Mouse (Mus musculus) kidney, adult 2 months (tissue): Measurements from ENCODE around the gene Atg5. TPM values are rescaled to one million over a fixed set of nuclear protein-coding genes. Genes with fewer than 3 reads are reported as not detected.

ENCODE experiments used
- DNase-seq: peaks from one replicate; pipeline ENCODE4 v3.0.0; 2021
- H3K27ac ChIP-seq: fragments of 200-500 bp; 2 replicates; pipeline ENCODE4 v1.5.1; 2012; ENCODE audit warnings: low read depth, low read length, control low read depth, inconsistent platforms; ENCODE audit not compliant: insufficient read depth
- H3K27me3 ChIP-seq: fragments of 200-500 bp; replicated peaks from 2 replicates; pipeline ENCODE4 v1.6.1; 2012; ENCODE audit warnings: mild to moderate bottlenecking, moderate library complexity, low read length, inconsistent platforms; ENCODE audit not compliant: control insufficient read depth, insufficient read depth
- H3K36me3 ChIP-seq: fragments of 200-500 bp; 2 replicates; pipeline ENCODE4 v1.6.1; 2012; ENCODE audit warnings: mild to moderate bottlenecking, moderate library complexity, low read length, inconsistent platforms; ENCODE audit not compliant: control insufficient read depth, insufficient read depth
- H3K4me1 ChIP-seq: fragments of 200-500 bp; 2 replicates; pipeline ENCODE4 v1.6.1; 2011; ENCODE audit warnings: low read length; ENCODE audit not compliant: control insufficient read depth, insufficient read depth
- H3K4me3 ChIP-seq: fragments of 200-500 bp; 2 replicates; pipeline ENCODE4 v1.5.1; 2011; ENCODE audit warnings: mild to moderate bottlenecking, low read depth, low read length, control low read depth; ENCODE audit not compliant: insufficient read depth
- CTCF ChIP-seq: fragments of 200-500 bp; conservative IDR thresholded peaks from 2 replicates; pipeline ENCODE4 v1.5.1; 2011; ENCODE audit warnings: low read depth, mild to moderate bottlenecking, control low read depth, low read length, moderate library complexity, mixed read lengths; ENCODE audit not compliant: insufficient read depth, insufficient read length
- POLR2A ChIP-seq: fragments of 200-500 bp; IDR thresholded peaks from one replicate; pipeline ENCODE4 v1.6.1; 2011; ENCODE audit warnings: low read depth, low read length, control low read depth
- WGBS: fragments of 180-500 bp; shearing (Covaris S2); methylation state at CpG from one replicate; pipeline ENCODE4 v1.1.7; 2018; 5-methylcytosine and 5-hydroxymethylcytosine counted together
- polyA plus RNA-seq: library from polyadenylated mRNA; depleted of rRNA; stranded (reverse); fragments of >200 nt; gene quantifications from 2 replicates; pipeline ENCODE4 v1.2.3, GENCODE M21; 2012

Atg5 gene
- polyA plus RNA-seq, 1 experiment = 13.5 TPM

DNA sequence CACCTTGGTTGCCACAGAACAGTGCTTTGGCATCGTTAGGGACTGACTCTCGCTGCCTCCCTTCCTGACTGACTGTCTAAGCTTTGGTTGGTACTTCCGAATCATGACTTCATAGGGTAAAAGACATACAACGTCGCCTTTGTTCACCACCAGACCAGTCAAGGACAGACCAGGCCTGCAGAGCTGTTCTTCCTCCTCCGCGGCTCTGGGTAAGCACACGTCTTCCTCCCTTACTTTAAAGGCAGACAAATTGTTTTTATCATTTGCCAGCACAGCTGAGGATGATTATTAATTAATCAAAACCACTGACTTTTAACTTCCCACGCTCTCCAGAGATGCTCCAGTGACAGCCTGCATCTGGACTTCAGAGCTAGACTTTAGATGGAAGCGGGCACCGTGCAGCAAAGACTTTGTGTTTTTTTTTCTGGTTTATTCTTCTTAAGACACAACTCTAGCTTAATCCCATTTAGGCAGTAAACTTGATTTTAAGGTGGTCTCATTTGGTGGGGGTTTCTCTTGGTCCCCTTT lies 120.6 kb downstream of the Atg5 start:
- TF ChIP-seq POLR2A (no peak), CTCF (no peak)
- WGBS = 68% methylated on average over 11 of the region's 11 CpGs

DNA sequence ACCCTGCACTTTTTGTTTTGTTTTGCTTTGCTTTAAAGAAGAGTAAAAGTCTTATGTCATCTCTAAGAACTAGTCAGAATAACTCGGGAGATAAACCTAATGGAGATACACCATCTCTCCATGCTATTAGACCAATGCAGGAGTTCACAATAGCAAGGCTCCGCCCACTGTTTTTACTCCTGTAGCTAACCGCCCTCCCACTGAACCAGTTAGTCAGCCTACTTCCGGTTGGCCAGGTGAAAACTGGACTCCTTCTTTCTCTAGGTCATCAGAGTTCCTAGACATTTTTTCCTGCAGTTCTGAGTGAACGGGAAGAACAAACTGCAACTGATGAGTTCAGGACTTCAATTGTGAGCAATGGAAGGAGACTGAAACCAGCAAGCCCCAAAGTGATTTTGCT lies 122.1 kb downstream of the Atg5 start:
- H3K27me3 ChIP-seq = no peaks in the 10 kb centered on the region
- H3K27ac ChIP-seq = no peak overlapping the region
- H3K4me3 ChIP-seq = no peak overlapping the region
- no peaks in the 10 kb centered on the region for H3K36me3 ChIP-seq
- DNase-seq = no peak
- 72% methylated on average over 5 of the region's 5 CpGs for WGBS
- TF ChIP-seq POLR2A = no peak
- TF ChIP-seq CTCF = no peak
- H3K4me1 ChIP-seq = no peaks in the 10 kb centered on the region

More for the DNA sequence above, 120.6 kb downstream of the Atg5 start:
- Histone ChIP-seq H3K27me3 (no peaks in the 10 kb centered on the region), H3K36me3 (no peaks in the 10 kb centered on the region), H3K4me3 (no peak overlapping the region), H3K4me1 (no peaks in the 10 kb centered on the region), H3K27ac (no peak overlapping the region)
- no peak for DNase-seq

DNA sequence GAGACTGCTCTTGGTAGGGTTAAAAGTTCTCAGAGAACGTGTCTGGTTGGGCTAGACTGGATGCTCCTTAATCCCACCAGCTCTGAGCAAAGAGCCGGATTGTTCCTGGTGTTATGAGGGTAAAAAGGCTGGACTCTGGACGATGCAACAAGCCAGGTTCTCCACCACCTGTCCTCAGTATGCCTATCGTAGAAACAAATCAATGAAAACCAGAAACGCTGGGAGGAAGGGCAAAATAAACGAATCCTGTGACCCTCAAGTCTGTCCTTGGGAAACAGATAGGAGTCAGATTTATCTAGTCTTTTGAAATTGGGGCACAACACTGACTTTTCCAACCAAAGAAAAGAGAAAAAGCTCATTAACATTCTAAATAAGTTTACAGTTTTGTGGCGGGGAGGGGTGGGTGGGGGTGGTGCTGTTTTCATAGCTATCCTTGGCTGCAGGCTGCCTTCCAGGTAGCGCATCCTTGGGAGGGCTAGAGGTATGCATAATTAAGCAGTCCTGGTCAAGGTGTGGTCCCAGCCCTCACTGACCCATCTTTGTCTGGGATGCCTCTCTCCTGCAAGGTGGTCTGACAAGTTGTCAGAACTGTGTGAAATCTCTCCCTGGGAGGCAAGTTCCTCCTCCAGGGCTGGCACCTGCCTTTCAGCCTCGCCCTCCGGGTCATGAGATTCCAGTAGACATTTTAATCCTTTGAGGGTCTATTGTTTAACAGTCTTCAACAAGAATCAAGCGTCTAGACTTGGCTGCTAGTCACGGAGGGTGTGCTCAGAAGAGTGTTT lies 123.5 kb downstream of the Atg5 start:
- H3K27me3 ChIP-seq = no peaks in the 10 kb centered on the region
- H3K4me1 ChIP-seq = no peaks in the 10 kb centered on the region
- no peaks in the 10 kb centered on the region for H3K36me3 ChIP-seq
- WGBS = 64% methylated on average over 12 of the region's 12 CpGs
- no peak overlapping the region for H3K27ac ChIP-seq
- TF ChIP-seq POLR2A (no peak), CTCF (no peak)
- no peak overlapping the region for H3K4me3 ChIP-seq
- DNase-seq = no peak

DNA sequence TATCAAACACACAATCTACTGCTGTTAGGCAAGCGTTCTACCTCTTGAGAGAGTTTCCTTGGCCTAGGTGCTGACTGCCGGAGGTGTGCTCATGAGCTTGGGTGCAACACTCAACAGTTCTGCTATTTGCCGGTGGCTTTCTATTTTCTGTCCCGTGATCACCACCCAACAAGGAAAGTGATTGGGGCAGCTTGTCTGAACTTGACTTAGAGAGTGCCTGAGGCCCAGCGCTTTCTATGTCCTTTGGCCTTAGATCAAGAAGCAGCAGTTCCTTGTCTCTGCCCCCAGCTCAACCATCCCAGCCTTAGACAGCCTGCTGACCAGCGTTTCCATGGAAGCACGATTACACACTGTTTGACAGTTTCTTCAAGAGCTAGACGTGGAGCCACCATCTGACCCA lies 124.7 kb downstream of the Atg5 start:
- no peak overlapping the region for H3K4me3 ChIP-seq
- H3K27ac ChIP-seq = no peak overlapping the region
- no peaks in the 10 kb centered on the region for H3K27me3 ChIP-seq
- TF ChIP-seq CTCF (no peak), POLR2A (no peak)
- no peaks in the 10 kb centered on the region for H3K36me3 ChIP-seq
- 91% methylated on average over 8 of the region's 8 CpGs for WGBS
- DNase-seq = no peak
- no peaks in the 10 kb centered on the region for H3K4me1 ChIP-seq

DNA sequence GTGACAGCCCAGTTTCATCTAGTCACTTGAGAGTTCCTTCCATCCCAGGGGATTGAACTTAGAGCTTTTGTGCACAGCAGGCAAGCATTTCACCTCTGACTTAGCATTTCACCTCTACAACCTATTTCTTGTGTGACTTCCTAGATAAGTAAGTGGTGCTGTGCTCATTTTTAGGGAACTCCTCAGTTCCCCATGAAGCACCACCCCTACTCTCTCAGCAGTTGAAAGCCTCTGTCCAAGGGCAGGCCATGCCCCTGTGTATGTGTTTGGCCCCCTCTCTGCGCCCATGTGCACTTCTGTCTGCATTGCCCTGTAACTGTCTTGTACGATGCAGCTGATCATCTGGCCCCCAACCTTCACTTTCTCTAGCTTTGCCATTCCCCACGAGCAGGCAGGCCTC lies 132.0 kb downstream of the Atg5 start:
- TF ChIP-seq CTCF (no peak), POLR2A (no peak)
- WGBS = 72% methylated on average over 3 of the region's 3 CpGs
- no peak for DNase-seq

DNA sequence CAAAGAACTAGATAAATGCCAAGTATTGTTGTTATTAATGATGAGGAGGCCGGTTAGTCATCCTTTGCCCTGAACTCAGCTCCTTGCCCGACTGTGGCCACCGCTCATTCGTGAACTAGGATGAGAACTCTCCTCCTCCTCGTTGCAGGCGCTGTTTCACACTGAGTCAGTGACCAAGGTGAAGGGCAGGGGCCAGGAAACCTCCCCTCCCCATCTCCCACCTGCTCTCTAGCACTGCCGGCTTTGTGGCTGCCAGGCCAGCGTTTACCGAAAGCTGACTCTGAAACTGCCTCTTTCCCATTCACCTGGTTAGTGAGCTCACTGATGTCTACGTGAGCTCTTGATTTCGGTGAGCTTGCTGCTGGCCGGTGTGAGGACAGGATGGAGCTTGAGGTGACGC lies 132.4 kb downstream of the Atg5 start:
- TF ChIP-seq POLR2A = no peak
- no peak for TF ChIP-seq CTCF
- no peaks in the 10 kb centered on the region for H3K36me3 ChIP-seq
- 69% methylated on average over 13 of the region's 13 CpGs for WGBS
- no peaks in the 10 kb centered on the region for H3K27me3 ChIP-seq
- no peak for DNase-seq
- H3K4me3 ChIP-seq = no peak overlapping the region
- H3K4me1 ChIP-seq = no peaks in the 10 kb centered on the region
- H3K27ac ChIP-seq = no peak overlapping the region

More for the DNA sequence above, 132.0 kb downstream of the Atg5 start:
- Histone ChIP-seq H3K27ac (no peak overlapping the region), H3K27me3 (no peaks in the 10 kb centered on the region), H3K4me3 (no peak overlapping the region), H3K4me1 (no peaks in the 10 kb centered on the region), H3K36me3 (no peaks in the 10 kb centered on the region)

DNA sequence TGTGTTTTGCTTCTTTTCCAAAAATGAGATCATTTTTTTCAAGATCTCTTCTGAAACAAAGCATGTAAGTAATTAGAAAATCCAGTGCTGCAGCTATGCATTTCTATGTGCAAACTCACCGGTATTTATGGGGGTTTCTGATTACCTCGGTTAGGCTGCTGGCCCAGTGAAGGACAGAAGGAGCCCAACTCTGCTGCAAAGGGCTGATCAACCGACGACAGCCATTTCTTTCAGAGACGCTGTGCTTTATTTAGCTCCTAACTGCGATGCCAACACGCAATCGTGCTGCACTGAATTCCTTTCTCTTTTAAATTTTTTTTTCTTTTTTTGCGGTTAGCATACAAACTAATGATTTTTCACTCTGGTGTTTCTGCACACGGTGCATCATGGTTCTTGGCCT lies 133.4 kb downstream of the Atg5 start:
- 77% methylated on average over 10 of the region's 10 CpGs for WGBS
- no peaks in the 10 kb centered on the region for H3K36me3 ChIP-seq
- no peak for DNase-seq
- H3K4me1 ChIP-seq = no peaks in the 10 kb centered on the region
- TF ChIP-seq POLR2A (no peak), CTCF (no peak)
- no peaks in the 10 kb centered on the region for H3K27me3 ChIP-seq
- H3K27ac ChIP-seq = no peak overlapping the region
- no peak overlapping the region for H3K4me3 ChIP-seq
